ENCODE assay signal across 28 mouse cellular contexts in genomic region chr10:116944940-116945339, GRCm38 (mm10). TPM values are rescaled to one million over a fixed set of nuclear protein-coding genes. Genes with fewer than 3 reads are reported as not detected.
DNase-seq lines count a peak whose midpoint lies in the region; ATAC-seq and TF ChIP-seq lines count a peak whose summit lies in the region.
"Had no signal": no experiment of that assay in that cellular context is flagged by ENCODE, and none has a peak within 500 bp of the region (broad histone marks: within the 10 kb centered on the region; RNA-seq: fewer than 3 reads in every experiment).

No protein-coding gene starts in this region.

- peak; percentile 5 for DNase-seq in CD4-positive, CD25-positive, alpha-beta regulatory T cell, adult 2 months (ENCODE audit: low read depth, low spot score)
- DNase-seq in heart, postnatal 25 days (ENCODE audit: low spot score), result no peak
- no peak for DNase-seq in kidney, adult 2 months
- no peak for DNase-seq in kidney, adult 11 months
- no peak for DNase-seq in layer of hippocampus, adult 8-10 months (ENCODE audit: low spot score in 2 of 2)
- DNase-seq: cerebellum, adult 9-11 months; gastrocnemius, postnatal 10 days; layer of hippocampus, adult 9-11 months; lung, adult 2 months; midbrain, embryonic 14.5 days; thymus, postnatal 14 days had no signal

- no peak for TF ChIP-seq POLR2A in kidney, adult 2 months (IDR thresholded peaks at IDR 0.05; ENCODE audit: low read depth, low read length)

- 40% methylated on average over 10 of the region's 10 CpGs for WGBS in heart, embryonic 11.5 days (ENCODE audit: insufficient replicate concordance)
- WGBS in kidney, adult 2 months, result 18% methylated on average over 10 of the region's 10 CpGs

- peak overlapping the region; percentile 46 for H3K4me2 ChIP-seq in heart, embryonic 11.5 days
- H3K4me2 ChIP-seq: embryonic facial prominence, embryonic 13.5 days had no signal

- no peak overlapping the region for H3K4me3 ChIP-seq in heart, embryonic 11.5 days (ENCODE audit: low read depth, low read length)
- H3K4me3 ChIP-seq in kidney, adult 2 months (ENCODE audit: insufficient read depth, low read depth, low read length), result peak overlapping the region; percentile 26; the same call in 1 of the 2 replicates
- H3K4me3 ChIP-seq: embryonic facial prominence, embryonic 13.5 days; hindbrain, embryonic 10.5 days; left cerebral cortex, adult 2 months; limb, embryonic 10.5 days; megakaryocyte, embryonic 14.5 days had no signal

- H3K27me3 ChIP-seq in heart, embryonic 11.5 days (ENCODE audit: control insufficient read depth, insufficient read depth, low read length), result no peaks in the 10 kb centered on the region
- no peaks in the 10 kb centered on the region for H3K27me3 ChIP-seq in kidney, adult 2 months (replicated peaks; ENCODE audit: control insufficient read depth, insufficient read depth, low read length)
- H3K27me3 ChIP-seq: embryonic facial prominence, embryonic 13.5 days had no signal

- H3K9ac ChIP-seq in heart, embryonic 11.5 days (ENCODE audit: low read depth, low read length), result peak overlapping the region; percentile 52
- H3K9ac ChIP-seq: embryonic facial prominence, embryonic 13.5 days had no signal

- peak overlapping the region; percentile 86 for H3K27ac ChIP-seq in heart, embryonic 11.5 days (ENCODE audit: low read depth, low read length)
- H3K27ac ChIP-seq in kidney, adult 2 months (ENCODE audit: insufficient read depth, low read depth, low read length), result peak overlapping the region; percentile 91
- H3K27ac ChIP-seq: embryonic facial prominence, embryonic 13.5 days; hindbrain, embryonic 10.5 days; hindbrain, postnatal 0 days; left cerebral cortex, adult 2 months; limb, embryonic 10.5 days had no signal

- ATAC-seq in CD4-positive, CD25-positive, alpha-beta regulatory T cell, adult 4 months, result no peak
- no peak for ATAC-seq in heart, embryonic 11.5 days (replicated peaks; ENCODE audit: insufficient number of reproducible peaks, low FRiP score, low TSS enrichment)
- ATAC-seq in granulocyte monocyte progenitor cell, adult 5-6 weeks (replicated peaks; ENCODE audit: poor library complexity, severe bottlenecking), result peak; percentile 27; the same call in 1 of the 2 replicates
- ATAC-seq: forebrain, embryonic 14.5 days; hindbrain, postnatal 0 days; intestine, postnatal 0 days had no signal

- peaks cover 8% of the 10 kb centered on the region; the same call in 1 of the 2 replicates for H3K36me3 ChIP-seq in heart, embryonic 11.5 days (ENCODE audit: control insufficient read depth, insufficient read depth, low read length)
- H3K36me3 ChIP-seq in kidney, adult 2 months (ENCODE audit: control insufficient read depth, insufficient read depth, low read length), result no peaks in the 10 kb centered on the region; the same call in 1 of the 2 replicates

- no peak for TF ChIP-seq CTCF in kidney, adult 2 months (conservative IDR thresholded peaks at IDR 0.05; ENCODE audit: insufficient read depth, insufficient read length, low read depth, low read length)

- 0 out of 2 replicates have a peak, but pooled peaks cover 5% of the 10 kb centered on the region for H3K9me3 ChIP-seq in heart, embryonic 11.5 days (replicated peaks; ENCODE audit: control insufficient read depth, low read length)
- H3K9me3 ChIP-seq: embryonic facial prominence, embryonic 13.5 days; limb, embryonic 10.5 days had no signal

- H3K4me1 ChIP-seq in heart, embryonic 11.5 days (ENCODE audit: control insufficient read depth, insufficient read depth, low read length), result peaks cover 22% of the 10 kb centered on the region
- peaks cover 10% of the 10 kb centered on the region; the same call in 1 of the 2 replicates for H3K4me1 ChIP-seq in kidney, adult 2 months (ENCODE audit: control insufficient read depth, insufficient read depth, low read length)

- intact Hi-C loops in heart, postnatal 25 days (cut with DNase I), result no loop called here

RNA-seq across cellular contexts. Expression of gene Rab3ip, which starts 5.6 kb away (rescaled TPM):
- 10 to 100 TPM; 12.1 to 15.9 TPM for polyA plus RNA-seq in CD4-positive, CD25-positive, alpha-beta regulatory T cell, adult 4 months (2017; shearing (Covaris generic))
- 56.9 and 63.2 TPM in 2 replicates for polyA plus RNA-seq in heart, embryonic 11.5 days (2014; fragmentation: Nextera tagmentation; extraction: Ambion mirVana)
- total RNA-seq in heart, postnatal 25 days (2021), result 10 to 100 TPM; 85.5 to 87.9 TPM
- 641 and 892 TPM in 2 replicates for polyA plus RNA-seq in kidney, adult 2 months (2012; rRNA removed)
- total RNA-seq in granulocyte monocyte progenitor cell, adult 5-6 weeks (2014; fragmentation: Nextera tagmentation), result 12.0 and 26.3 TPM in 2 replicates
- total RNA-seq in granulocyte monocyte progenitor cell, adult 5-6 weeks (2017), result 17.9 and 19.2 TPM in 2 replicates
- total RNA-seq in layer of hippocampus, adult 8-10 months (2022), result 10 to 100 TPM; 47.1 to 62.3 (median 58.9) TPM

RNA-seq across cellular contexts. Expression of gene Gm10271, which starts 27.5 kb away (rescaled TPM):
- polyA plus RNA-seq in CD4-positive, CD25-positive, alpha-beta regulatory T cell, adult 4 months (2017; shearing (Covaris generic)), result not detected
- not detected in 2 replicates for polyA plus RNA-seq in heart, embryonic 11.5 days (2014; fragmentation: Nextera tagmentation; extraction: Ambion mirVana)
- not detected for total RNA-seq in heart, postnatal 25 days (2021)
- polyA plus RNA-seq in kidney, adult 2 months (2012; rRNA removed), result not detected in 2 replicates
- total RNA-seq in granulocyte monocyte progenitor cell, adult 5-6 weeks (2014; fragmentation: Nextera tagmentation), result not detected in 2 replicates
- not detected in 2 replicates for total RNA-seq in granulocyte monocyte progenitor cell, adult 5-6 weeks (2017)
- not detected for total RNA-seq in layer of hippocampus, adult 8-10 months (2022)
- total RNA-seq: G1E; gastrocnemius, postnatal 10 days; hindbrain, postnatal 0 days; left cerebral cortex, adult 2 months; liver, adult 2 months had no signal
- polyA plus RNA-seq: activated CD4-positive, CD25-positive, alpha-beta regulatory T cell, adult 4 months; cortical plate, adult 2 months; embryonic facial prominence, embryonic 13.5 days; forebrain, embryonic 14.5 days; G1E; hindbrain, embryonic 10.5 days; hindbrain, postnatal 0 days; intestine, postnatal 0 days; limb, embryonic 10.5 days; liver, adult 2 months; lung, adult 2 months; midbrain, embryonic 14.5 days; neural tube, embryonic 14.5 days; small intestine, adult 2 months had no signal

RNA-seq across cellular contexts. Expression of gene Best3, which starts 41.2 kb away (rescaled TPM):
- polyA plus RNA-seq in CD4-positive, CD25-positive, alpha-beta regulatory T cell, adult 4 months (2017; shearing (Covaris generic)), result not detected
- 0.14 and 0.18 TPM in 2 replicates for polyA plus RNA-seq in heart, embryonic 11.5 days (2014; fragmentation: Nextera tagmentation; extraction: Ambion mirVana)
- total RNA-seq in heart, postnatal 25 days (2021), result 1 to 10 TPM; 3.2 to 3.4 TPM
- polyA plus RNA-seq in kidney, adult 2 months (2012; rRNA removed), result 0.97 and 1.1 TPM in 2 replicates
- not detected in 2 replicates for total RNA-seq in granulocyte monocyte progenitor cell, adult 5-6 weeks (2014; fragmentation: Nextera tagmentation)
- total RNA-seq in granulocyte monocyte progenitor cell, adult 5-6 weeks (2017), result not detected in 2 replicates
- total RNA-seq in layer of hippocampus, adult 8-10 months (2022), result 1 to 10 TPM; 1.5 to 2.8 (median 2.5) TPM
- total RNA-seq: G1E; liver, adult 2 months had no signal
- polyA plus RNA-seq: activated CD4-positive, CD25-positive, alpha-beta regulatory T cell, adult 4 months; forebrain, embryonic 14.5 days; G1E; hindbrain, embryonic 10.5 days; intestine, postnatal 0 days; liver, adult 2 months had no signal

RNA-seq across cellular contexts. Expression of gene Myrfl, which starts 48.2 kb away (rescaled TPM):
- under 1 TPM in 1 of 2 experiments, not detected in 1; 0.09 TPM for polyA plus RNA-seq in CD4-positive, CD25-positive, alpha-beta regulatory T cell, adult 4 months (2017; shearing (Covaris generic))
- polyA plus RNA-seq in heart, embryonic 11.5 days (2014; fragmentation: Nextera tagmentation; extraction: Ambion mirVana), result 0.23 and 0.55 TPM in 2 replicates
- 1 to 10 TPM in 1 of 2 experiments, under 1 TPM in 1; 0.81 to 1.1 TPM for total RNA-seq in heart, postnatal 25 days (2021)
- 0.02 and 0.04 TPM in 2 replicates for polyA plus RNA-seq in kidney, adult 2 months (2012; rRNA removed)
- not detected in 2 replicates for total RNA-seq in granulocyte monocyte progenitor cell, adult 5-6 weeks (2014; fragmentation: Nextera tagmentation)
- total RNA-seq in granulocyte monocyte progenitor cell, adult 5-6 weeks (2017), result not detected in 2 replicates
- total RNA-seq in layer of hippocampus, adult 8-10 months (2022), result under 1 TPM in 2 of 4 experiments, not detected in 2; 0.14 to 0.47 TPM
- total RNA-seq: hindbrain, postnatal 0 days; liver, adult 2 months had no signal
- polyA plus RNA-seq: activated CD4-positive, CD25-positive, alpha-beta regulatory T cell, adult 4 months; G1E; liver, adult 2 months; lung, adult 2 months had no signal
